Mouse (Mus musculus): ENCODE data around the gene Adamts7. TPM values are rescaled to one million over a fixed set of nuclear protein-coding genes. Genes with fewer than 3 reads are reported as not detected.

Gene Adamts7
- polyA plus RNA-seq, 1 experiment from 2014 or later = 8.7 TPM

DNA sequence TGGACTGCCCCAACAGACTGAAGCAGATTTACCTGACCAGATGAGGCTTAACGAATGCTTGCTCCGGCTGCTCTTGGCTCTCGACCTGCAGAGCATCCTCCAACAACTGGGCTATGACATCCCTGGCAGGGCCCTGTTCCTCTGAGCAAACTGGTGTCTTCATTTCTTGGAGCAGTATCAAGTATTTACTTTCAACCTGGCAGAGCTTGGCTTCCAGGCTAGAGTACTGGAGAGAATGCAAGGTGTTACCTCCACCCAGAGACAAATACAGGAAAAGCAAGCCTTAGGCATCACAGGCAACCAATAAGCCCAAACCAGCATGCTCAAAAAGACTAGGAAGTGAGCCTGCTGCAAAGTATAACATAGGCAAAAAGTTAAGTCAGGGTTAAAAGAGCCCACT, 59.4 kb downstream of the Adamts7 start:
- H3K9ac ChIP-seq = no peak overlapping the region
- DNase-seq (ENCODE audit: low spot score) = no peak
- H3K27ac ChIP-seq = no peak overlapping the region
- WGBS = 97% methylated on average over 3 of the region's 3 CpGs
- no peak overlapping the region for H3K4me2 ChIP-seq (replicated peaks)
- peaks cover 47% of the 10 kb centered on the region for H3K36me3 ChIP-seq (replicated peaks; ENCODE audit: control insufficient read depth, insufficient read depth)
- no peaks in the 10 kb centered on the region for H3K27me3 ChIP-seq (ENCODE audit: control insufficient read depth, insufficient read depth, low read length)
- H3K4me1 ChIP-seq (replicated peaks; ENCODE audit: control insufficient read depth, insufficient read depth, low read length) = no peaks in the 10 kb centered on the region
- no peak overlapping the region for H3K4me3 ChIP-seq (replicated peaks; ENCODE audit: low read length)
- H3K9me3 ChIP-seq (ENCODE audit: control insufficient read depth, low read length) = no peaks in the 10 kb centered on the region
- ATAC-seq (ENCODE audit: low FRiP score) = no peak

DNA sequence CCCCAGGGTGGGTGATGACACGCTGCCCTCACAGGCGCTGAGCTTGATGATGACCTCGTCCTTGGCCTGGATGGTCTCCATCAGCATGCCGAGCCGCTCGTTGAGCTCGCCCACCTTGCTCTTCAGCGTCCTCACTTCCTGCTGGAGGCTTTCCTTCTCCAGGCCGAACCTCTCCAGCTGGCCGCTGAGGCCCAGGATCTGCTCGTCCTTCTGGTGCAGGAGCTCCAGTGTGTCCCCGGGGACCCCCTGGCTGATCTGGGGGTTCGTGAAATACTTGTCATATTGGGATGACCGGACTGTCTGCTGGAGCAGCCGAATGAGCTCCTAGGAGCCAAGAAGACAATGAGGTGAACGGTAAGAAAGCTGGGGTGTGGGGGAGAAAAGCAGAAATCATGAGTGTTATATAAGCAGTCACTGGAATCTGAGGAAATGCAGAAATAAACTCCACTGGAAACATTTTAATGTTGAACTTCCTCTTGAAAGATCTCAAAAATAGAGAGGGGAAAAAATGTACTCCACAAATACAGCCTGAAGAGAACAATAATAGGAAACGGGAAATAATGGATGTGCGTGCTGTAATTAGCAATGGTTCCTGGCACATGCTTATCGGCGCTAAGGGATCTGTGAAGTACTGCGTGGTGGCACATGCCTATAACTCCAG, 63.3 kb downstream of the Adamts7 start:
- Histone ChIP-seq H3K27ac (no peak overlapping the region), H3K27me3 (ENCODE audit: control insufficient read depth, insufficient read depth, low read length) (no peaks in the 10 kb centered on the region), H3K9me3 (ENCODE audit: control insufficient read depth, low read length) (no peaks in the 10 kb centered on the region), H3K36me3 (replicated peaks; ENCODE audit: control insufficient read depth, insufficient read depth) (peaks cover 44% of the 10 kb centered on the region), H3K4me1 (replicated peaks; ENCODE audit: control insufficient read depth, insufficient read depth, low read length) (no peaks in the 10 kb centered on the region), H3K4me3 (replicated peaks; ENCODE audit: low read length) (no peak overlapping the region), H3K4me2 (replicated peaks) (no peak overlapping the region), H3K9ac (no peak overlapping the region)
- DNase-seq (ENCODE audit: low spot score) = no peak
- ATAC-seq (ENCODE audit: low FRiP score) = no peak
- WGBS = 88% methylated on average over 21 of the region's 21 CpGs

DNA sequence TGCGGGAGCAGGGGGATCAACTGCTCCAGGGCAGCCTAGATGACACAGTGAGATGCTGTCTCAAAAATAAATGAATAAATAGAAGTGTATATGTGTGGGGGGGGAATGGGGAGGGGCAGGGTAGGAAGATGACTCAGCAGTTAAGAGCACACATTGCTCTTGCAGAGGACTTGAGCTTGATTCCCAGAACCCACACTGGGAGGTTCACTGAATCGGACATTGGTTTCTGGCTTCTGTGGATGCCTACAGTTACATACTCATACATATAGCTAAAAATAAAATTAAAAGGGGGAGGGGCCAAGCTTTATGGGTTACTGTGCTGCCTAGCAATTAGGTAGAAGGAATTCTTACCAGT, 63.9 kb downstream of the Adamts7 start:
- ATAC-seq (ENCODE audit: low FRiP score) (0 out of 2 replicates have a peak, but pooled peaks have one; percentile 7), DNase-seq (ENCODE audit: low spot score) (no peak)
- WGBS = 85% methylated on average over 2 of the region's 2 CpGs
- Histone ChIP-seq H3K4me1 (replicated peaks; ENCODE audit: control insufficient read depth, insufficient read depth, low read length) (no peaks in the 10 kb centered on the region), H3K27ac (no peak overlapping the region), H3K9ac (no peak overlapping the region), H3K9me3 (ENCODE audit: control insufficient read depth, low read length) (no peaks in the 10 kb centered on the region), H3K27me3 (ENCODE audit: control insufficient read depth, insufficient read depth, low read length) (no peaks in the 10 kb centered on the region), H3K36me3 (replicated peaks; ENCODE audit: control insufficient read depth, insufficient read depth) (peaks cover 43% of the 10 kb centered on the region), H3K4me3 (replicated peaks; ENCODE audit: low read length) (no peak overlapping the region), H3K4me2 (replicated peaks) (no peak overlapping the region)

DNA sequence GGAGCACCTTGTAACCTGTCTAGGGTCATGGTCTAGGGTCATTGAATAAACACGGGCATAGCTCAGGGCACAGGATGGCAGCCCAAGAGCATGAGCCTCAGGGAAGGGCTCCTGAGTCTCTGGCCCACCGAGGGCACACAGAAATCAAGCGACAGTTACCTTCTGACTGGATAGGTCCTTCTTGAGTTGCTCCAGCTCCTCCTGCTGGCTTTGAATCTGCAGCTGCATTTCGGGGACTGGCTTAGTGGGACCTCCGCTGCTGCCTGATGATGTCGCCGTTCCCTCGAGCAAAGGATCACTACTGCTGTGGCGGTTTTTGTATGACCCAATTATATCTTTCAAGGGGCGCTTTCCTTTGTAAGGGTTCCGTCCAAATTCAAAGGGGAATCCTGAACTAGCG, 64.3 kb downstream of the Adamts7 start:
- no peaks in the 10 kb centered on the region for H3K27me3 ChIP-seq (ENCODE audit: control insufficient read depth, insufficient read depth, low read length)
- H3K4me1 ChIP-seq (replicated peaks; ENCODE audit: control insufficient read depth, insufficient read depth, low read length) = no peaks in the 10 kb centered on the region
- no peak overlapping the region for H3K4me3 ChIP-seq (replicated peaks; ENCODE audit: low read length)
- no peaks in the 10 kb centered on the region for H3K9me3 ChIP-seq (ENCODE audit: control insufficient read depth, low read length)
- no peak overlapping the region for H3K27ac ChIP-seq
- ATAC-seq (ENCODE audit: low FRiP score) (peak; percentile 18; the same call in 1 of the 2 replicates), DNase-seq (ENCODE audit: low spot score) (no peak)
- H3K36me3 ChIP-seq (replicated peaks; ENCODE audit: control insufficient read depth, insufficient read depth) = peaks cover 38% of the 10 kb centered on the region
- WGBS = 82% methylated on average over 12 of the region's 12 CpGs
- H3K9ac ChIP-seq = no peak overlapping the region
- no peak overlapping the region for H3K4me2 ChIP-seq (replicated peaks)

- no peak overlapping the region for H3K27ac ChIP-seq
- 89% methylated on average over 8 of the region's 8 CpGs for WGBS
- H3K36me3 ChIP-seq (replicated peaks; ENCODE audit: control insufficient read depth, insufficient read depth) = peaks cover 8% of the 10 kb centered on the region
- H3K4me1 ChIP-seq (replicated peaks; ENCODE audit: control insufficient read depth, insufficient read depth, low read length) = no peaks in the 10 kb centered on the region
- H3K27me3 ChIP-seq (ENCODE audit: control insufficient read depth, insufficient read depth, low read length) = no peaks in the 10 kb centered on the region
- no peak overlapping the region for H3K4me3 ChIP-seq (replicated peaks; ENCODE audit: low read length)
- H3K4me2 ChIP-seq (replicated peaks) = no peak overlapping the region
- H3K9ac ChIP-seq = no peak overlapping the region
- ATAC-seq (ENCODE audit: low FRiP score) (no peak), DNase-seq (ENCODE audit: low spot score) (no peak)
- no peaks in the 10 kb centered on the region for H3K9me3 ChIP-seq (ENCODE audit: control insufficient read depth, low read length)
Measured at GRCm38 (mm10) chr9:90232781-90233690, 70.2 kb downstream of the Adamts7 start.

DNA sequence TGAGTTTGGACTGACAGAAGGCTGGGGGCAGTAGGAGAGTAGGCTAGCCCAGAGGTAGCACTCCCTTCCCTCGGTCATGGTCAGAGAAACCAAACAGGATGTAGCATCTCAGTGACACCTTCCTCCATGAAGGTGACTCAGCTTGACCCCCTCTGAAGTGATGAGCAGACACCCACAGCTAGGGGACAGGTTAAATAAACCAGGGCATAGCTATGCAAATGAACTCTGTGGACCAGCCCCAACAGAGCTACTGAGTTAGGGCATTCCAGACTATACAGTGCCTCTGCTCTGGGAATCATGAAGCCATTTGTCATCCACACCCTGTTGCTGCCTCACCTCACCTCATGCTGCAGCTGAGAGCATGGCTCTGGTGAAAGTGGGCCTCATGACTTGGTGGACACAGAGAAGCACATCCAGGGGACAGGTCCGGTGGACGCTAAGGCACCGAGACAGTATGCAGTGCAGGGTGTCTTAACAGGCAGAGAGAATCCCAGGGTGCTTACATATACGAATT, 71.1 kb downstream of the Adamts7 start:
- no peak overlapping the region for H3K9ac ChIP-seq
- no peak overlapping the region for H3K27ac ChIP-seq
- 90% methylated on average over 5 of the region's 5 CpGs for WGBS
- no peaks in the 10 kb centered on the region for H3K4me1 ChIP-seq (replicated peaks; ENCODE audit: control insufficient read depth, insufficient read depth, low read length)
- no peaks in the 10 kb centered on the region for H3K27me3 ChIP-seq (ENCODE audit: control insufficient read depth, insufficient read depth, low read length)
- H3K9me3 ChIP-seq (ENCODE audit: control insufficient read depth, low read length) = no peaks in the 10 kb centered on the region
- no peaks in the 10 kb centered on the region; the same call in 1 of the 2 replicates for H3K36me3 ChIP-seq (replicated peaks; ENCODE audit: control insufficient read depth, insufficient read depth)
- no peak overlapping the region for H3K4me3 ChIP-seq (replicated peaks; ENCODE audit: low read length)
- no peak for ATAC-seq (ENCODE audit: low FRiP score)
- no peak overlapping the region for H3K4me2 ChIP-seq (replicated peaks)
- no peak for DNase-seq (ENCODE audit: low spot score)

DNA sequence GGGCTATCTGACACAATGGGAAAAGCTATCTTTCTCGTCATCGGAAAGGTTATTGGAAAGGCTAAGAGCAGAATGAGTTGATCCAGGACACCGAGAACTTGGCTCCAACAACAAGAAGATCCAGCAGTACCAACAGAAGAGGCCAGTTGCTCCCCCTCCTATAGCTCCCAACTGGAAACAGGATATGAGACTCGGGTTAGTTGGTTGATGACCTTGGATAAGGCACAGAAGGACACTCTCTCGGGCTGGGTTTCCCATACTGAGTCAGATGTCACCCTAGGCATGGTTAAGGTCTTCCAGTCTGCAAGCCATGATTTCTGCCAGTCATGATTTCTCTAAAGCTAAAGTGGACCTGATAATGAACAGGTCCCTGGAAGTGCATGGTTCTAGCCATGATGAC, 71.9 kb downstream of the Adamts7 start:
- Histone ChIP-seq H3K4me2 (replicated peaks) (no peak overlapping the region), H3K9ac (no peak overlapping the region), H3K9me3 (ENCODE audit: control insufficient read depth, low read length) (no peaks in the 10 kb centered on the region), H3K27me3 (ENCODE audit: control insufficient read depth, insufficient read depth, low read length) (no peaks in the 10 kb centered on the region), H3K4me3 (replicated peaks; ENCODE audit: low read length) (no peak overlapping the region), H3K27ac (no peak overlapping the region), H3K4me1 (replicated peaks; ENCODE audit: control insufficient read depth, insufficient read depth, low read length) (no peaks in the 10 kb centered on the region), H3K36me3 (replicated peaks; ENCODE audit: control insufficient read depth, insufficient read depth) (no peaks in the 10 kb centered on the region; the same call in 1 of the 2 replicates)
- DNase-seq (ENCODE audit: low spot score) = no peak
- ATAC-seq (ENCODE audit: low FRiP score) = no peak
- WGBS = 92% methylated on average over 5 of the region's 5 CpGs

DNA sequence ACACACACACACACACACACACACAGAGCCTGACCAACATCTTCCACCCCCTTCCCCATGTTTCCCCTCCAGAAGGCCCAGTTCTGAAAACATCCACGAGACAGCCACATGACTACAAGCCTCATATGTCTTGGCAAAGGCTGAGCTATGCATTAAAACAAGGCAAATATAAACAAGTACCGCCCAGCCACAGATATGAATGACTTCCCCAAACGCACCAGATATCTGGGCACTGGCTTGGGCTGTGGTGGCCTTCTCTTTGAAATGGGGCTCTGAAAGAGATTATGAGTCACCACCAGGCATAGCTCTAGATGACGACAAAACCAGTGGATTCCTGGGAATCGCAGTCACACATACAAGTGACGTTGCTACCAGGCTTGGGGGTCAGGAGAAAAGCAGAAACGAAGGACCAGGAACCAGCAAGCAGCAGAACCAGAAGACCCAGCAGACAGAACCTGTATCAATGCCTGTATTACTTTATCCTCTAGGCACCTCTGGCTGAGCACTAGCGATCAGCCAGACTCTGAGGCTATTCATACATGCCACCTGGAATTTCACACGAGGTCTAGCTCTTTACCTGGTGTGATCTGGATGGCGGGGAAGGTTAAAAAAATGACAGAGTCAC, 72.5 kb downstream of the Adamts7 start:
- 91% methylated on average over 10 of the region's 10 CpGs for WGBS
- Histone ChIP-seq H3K4me3 (replicated peaks; ENCODE audit: low read length) (no peak overlapping the region), H3K9ac (no peak overlapping the region), H3K4me1 (replicated peaks; ENCODE audit: control insufficient read depth, insufficient read depth, low read length) (no peaks in the 10 kb centered on the region), H3K36me3 (replicated peaks; ENCODE audit: control insufficient read depth, insufficient read depth) (no peaks in the 10 kb centered on the region; the same call in 1 of the 2 replicates), H3K9me3 (ENCODE audit: control insufficient read depth, low read length) (no peaks in the 10 kb centered on the region), H3K4me2 (replicated peaks) (no peak overlapping the region), H3K27me3 (ENCODE audit: control insufficient read depth, insufficient read depth, low read length) (no peaks in the 10 kb centered on the region), H3K27ac (no peak overlapping the region)
- ATAC-seq (ENCODE audit: low FRiP score) = no peak
- no peak for DNase-seq (ENCODE audit: low spot score)

DNA sequence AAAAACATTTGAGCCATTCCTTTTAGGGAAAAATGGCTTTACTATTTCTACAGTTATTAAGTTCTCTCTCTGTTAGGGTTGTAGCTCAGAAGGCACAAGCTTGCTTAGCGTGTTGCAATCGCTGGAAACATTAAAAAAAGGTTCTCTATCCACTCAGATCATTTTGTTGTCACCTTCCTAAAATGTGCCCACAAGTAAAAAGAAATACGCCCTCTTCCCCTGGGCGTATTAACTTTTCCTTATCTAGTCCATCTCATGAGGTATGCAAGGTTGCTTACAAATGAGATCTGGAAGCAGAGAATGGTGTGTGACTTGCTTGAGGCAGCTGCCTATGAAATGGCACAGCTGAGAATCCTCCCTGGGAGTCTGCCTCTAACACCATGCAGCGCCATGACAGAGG, 73.9 kb downstream of the Adamts7 start:
- ATAC-seq (ENCODE audit: low FRiP score) = no peak
- Histone ChIP-seq H3K9me3 (ENCODE audit: control insufficient read depth, low read length) (no peaks in the 10 kb centered on the region), H3K9ac (no peak overlapping the region), H3K4me3 (replicated peaks; ENCODE audit: low read length) (no peak overlapping the region), H3K4me1 (replicated peaks; ENCODE audit: control insufficient read depth, insufficient read depth, low read length) (no peaks in the 10 kb centered on the region), H3K27me3 (ENCODE audit: control insufficient read depth, insufficient read depth, low read length) (no peaks in the 10 kb centered on the region), H3K27ac (no peak overlapping the region), H3K36me3 (replicated peaks; ENCODE audit: control insufficient read depth, insufficient read depth) (no peaks in the 10 kb centered on the region; the same call in 1 of the 2 replicates), H3K4me2 (replicated peaks) (no peak overlapping the region)
- 97% methylated on average over 5 of the region's 5 CpGs for WGBS
- DNase-seq (ENCODE audit: low spot score) = no peak
